Mouse (Mus musculus) liver, postnatal 0 days (tissue): ENCODE results near the gene 1810009J06Rik.

Experiments used
- CTCF ChIP-seq: sonication (generic); IDR thresholded peaks from 2 replicates; pipeline ENCODE4 v1.5.1; 2016; ENCODE audit warnings: antibody characterized with exemption, low read depth
- EP300 ChIP-seq: IDR thresholded peaks from 2 replicates; pipeline ENCODE4 v1.6.1; 2016; ENCODE audit warnings: antibody characterized with exemption, low read depth, mild to moderate bottlenecking

DNA sequence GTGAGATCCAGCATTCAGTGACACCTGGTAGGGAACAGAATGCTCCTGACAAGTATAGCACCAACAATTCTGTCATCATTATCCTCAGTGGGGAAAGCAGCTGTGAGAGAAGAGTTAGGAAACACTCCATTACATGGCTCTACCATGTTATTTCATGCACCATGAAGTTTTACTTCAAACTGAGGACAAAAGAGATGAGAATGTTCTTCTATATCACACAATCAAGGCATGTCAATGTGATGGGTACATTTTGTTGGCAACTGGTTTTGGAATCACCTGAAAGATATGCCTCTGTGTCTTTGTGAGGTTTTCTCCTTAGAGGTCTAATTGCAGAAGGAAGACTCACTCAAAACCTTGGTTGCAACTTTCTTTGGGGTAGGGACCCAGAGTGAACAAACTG, 12.8 kb upstream of the 1810009J06Rik start, which contains the start of gene Gm4744:
- TF ChIP-seq EP300 (no peak), CTCF (no peak)
